Mouse (Mus musculus) cerebellum, adult 11 months (tissue): Measurements from ENCODE around the gene Hras.
A peak's percentile ranks its signal among the peaks of the same experiment; 100 is the strongest.

ENCODE experiments used
- DNase-seq: peaks from one replicate; pipeline ENCODE4 v3.0.0; 2022

The Hras gene

GRCm38 (mm10) chr7:141193948-141194347 lies at the start of gene Hras, which contains the start of gene Lrrc56:
Gene Hras, minus strand, starts transcription at chr7:141194005.
Gene Lrrc56, plus strand, starts transcription at chr7:141194157.
- peak; percentile 97 for DNase-seq

- no peak for DNase-seq
These were observed 37.7 kb upstream of the Hras start for GRCm38 (mm10) chr7:141231551-141231950.

GRCm38 (mm10) chr7:141231111-141231510 lies 37.3 kb upstream of the Hras start:
- no peak for DNase-seq

- DNase-seq: no peak
These were observed 36.8 kb upstream of the Hras start for GRCm38 (mm10) chr7:141230570-141230969.

DNA sequence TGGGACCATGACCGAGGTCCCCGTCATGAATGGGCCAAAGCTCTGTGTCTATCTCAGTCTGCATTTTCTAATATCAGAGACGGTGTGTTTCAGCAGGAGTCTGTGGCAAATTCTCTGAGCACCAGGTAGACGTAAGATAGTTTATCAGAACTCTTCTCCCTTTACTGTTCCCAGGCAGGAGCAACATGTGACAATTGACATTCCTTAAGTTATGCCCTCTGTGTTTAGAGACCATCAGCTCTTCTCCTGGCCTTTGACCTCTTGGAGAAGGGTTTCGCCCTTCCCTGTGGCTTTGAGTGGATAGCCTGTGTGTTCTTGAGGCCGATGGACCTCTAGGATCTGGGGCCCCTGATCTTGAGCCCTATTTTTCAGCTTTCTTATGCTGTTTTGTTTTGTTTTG lies 35.9 kb upstream of the Hras start:
- DNase-seq: no peak

DNA sequence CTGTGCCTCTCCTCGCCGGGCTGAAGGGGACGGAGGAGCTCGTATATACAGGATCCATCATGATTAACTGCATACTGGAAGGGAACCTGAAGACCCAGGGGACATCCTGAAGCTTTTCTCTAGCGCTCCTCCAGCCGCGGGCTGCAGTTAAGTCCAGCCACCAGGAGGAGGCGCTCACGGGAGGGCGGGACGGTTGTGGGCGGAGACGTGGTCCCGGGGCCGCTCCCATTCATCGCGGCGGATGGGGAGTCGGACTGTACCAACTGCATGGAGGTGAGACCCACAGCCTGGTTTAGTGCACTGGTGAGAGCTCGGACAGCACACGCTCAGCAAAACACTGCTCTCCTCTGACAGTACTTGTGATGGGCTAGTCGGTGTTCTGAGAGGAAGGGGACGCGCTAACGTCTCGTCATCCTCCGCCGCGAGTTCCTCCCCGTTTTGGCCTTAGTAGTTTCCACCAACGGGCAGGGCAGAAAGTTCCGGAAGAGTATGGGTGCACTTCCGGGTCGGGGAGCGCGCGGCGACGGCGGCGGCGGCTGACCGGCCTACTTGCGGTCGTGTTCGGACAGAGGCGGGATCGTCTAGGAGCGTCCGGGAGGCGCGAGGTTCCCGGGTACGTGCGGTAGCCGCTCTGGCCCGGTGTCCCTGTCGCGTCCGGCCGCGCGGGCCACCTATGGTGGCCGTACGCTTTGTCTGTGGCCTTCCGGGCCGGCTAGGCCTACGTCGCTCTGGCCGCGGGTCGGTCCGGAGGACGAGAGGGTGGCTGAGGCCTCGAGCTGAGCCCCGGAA lies 34.7 kb upstream of the Hras start, which contains the start of gene Phrf1:
Phrf1 (plus strand) TSS at position 506 of the 789 bp plus-strand sequence.
- DNase-seq: peak; percentile 91

DNA sequence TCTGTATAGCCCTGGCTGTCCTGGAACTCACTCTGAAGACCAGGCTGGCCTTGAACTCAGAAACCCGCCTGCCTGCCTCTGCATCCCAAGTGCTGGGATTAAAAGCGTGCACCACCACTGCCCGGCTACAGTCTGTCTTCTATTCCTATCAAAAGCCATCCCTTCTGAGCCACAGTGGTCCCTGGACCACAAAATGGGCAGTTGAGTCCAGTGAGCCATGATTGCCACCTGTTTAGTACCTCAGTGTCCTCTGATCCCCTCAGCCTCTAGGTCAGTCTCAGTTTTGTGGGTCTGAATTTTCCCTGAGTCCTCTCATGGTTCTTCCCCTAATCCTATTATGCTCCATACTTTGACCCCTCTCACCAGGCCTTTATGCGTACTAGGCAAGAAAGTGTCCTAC lies 34.0 kb upstream of the Hras start:
- DNase-seq: no peak

GRCm38 (mm10) chr7:141226535-141226934 lies 32.7 kb upstream of the Hras start:
- DNase-seq: no peak

DNA sequence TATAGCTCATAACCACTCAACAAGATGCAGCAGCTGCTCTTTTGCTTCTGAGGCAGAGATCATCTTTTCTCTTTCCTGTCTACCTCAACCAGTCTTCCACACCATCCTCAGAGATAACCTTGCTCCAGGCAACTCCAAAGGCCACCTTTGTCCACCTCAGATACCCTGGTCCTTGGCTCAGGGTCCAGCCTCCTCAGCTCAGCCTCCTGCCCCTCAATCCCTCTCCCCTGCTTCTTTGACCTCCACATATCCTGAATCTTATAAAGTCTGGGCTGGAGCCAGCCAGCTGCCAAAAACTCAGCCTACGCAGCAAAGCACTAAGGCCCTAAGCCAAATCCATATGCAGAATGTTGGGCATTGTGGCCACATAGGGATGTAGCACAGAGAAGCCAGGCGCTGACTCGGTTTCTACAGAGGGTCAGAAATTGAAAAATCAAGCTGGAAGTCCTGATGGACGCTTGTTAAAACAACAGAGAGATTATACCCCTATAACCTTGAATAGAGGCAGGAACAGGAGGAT lies 29.0 kb upstream of the Hras start:
- DNase-seq: no peak

GRCm38 (mm10) chr7:141222126-141222467 lies 28.3 kb upstream of the Hras start:
- no peak for DNase-seq

- peak; percentile 88 for DNase-seq
These were observed 27.7 kb upstream of the Hras start for GRCm38 (mm10) chr7:141221249-141222125.

DNA sequence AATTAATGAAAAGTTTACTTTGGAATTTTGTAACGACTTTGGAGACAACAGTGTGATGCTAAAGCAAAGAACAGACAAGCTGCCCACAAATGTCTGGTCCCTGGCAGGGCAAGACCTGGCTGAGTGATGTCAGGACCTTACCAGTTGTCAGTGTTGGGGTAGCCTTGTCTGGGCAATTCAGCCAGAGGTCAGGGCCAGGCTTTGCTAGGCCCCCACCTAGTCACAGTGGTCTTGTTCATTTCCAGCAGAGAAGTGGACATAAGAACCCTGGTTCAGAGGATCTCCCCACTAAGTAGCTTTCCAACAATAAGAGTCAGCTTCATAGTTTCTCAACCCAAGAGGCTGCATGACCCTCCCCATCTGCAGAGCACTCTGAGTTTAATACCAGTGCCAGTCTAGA lies 26.6 kb upstream of the Hras start:
- DNase-seq: no peak

DNA sequence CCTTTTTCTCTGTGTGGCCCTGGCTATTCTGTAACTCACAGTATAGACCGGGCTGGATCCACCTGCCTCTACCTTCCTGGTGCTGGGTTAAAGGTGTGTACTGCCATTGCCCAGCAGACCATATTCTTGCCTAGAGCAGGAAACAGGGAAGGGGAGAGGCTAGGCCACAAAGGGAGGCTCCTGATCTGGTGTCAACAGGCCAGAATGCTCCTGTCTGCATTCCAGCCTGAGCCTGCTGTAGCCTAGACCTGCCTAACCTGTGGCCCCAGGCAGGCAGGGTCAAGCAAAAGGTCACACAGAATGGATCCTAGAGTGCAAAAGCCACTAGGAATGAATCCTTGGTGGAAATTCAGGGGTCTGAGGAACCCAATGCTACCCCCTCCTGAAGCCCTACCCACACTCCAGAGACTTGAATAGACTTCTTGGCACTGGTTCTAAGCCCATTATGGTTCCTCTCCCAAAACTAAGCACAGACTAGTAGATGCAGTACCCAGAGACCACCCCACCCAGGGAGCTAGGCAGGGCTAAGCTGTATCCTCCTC lies 25.8 kb upstream of the Hras start:
- no peak for DNase-seq

- no peak for DNase-seq
These were observed 24.8 kb upstream of the Hras start for GRCm38 (mm10) chr7:141218557-141219133.

DNA sequence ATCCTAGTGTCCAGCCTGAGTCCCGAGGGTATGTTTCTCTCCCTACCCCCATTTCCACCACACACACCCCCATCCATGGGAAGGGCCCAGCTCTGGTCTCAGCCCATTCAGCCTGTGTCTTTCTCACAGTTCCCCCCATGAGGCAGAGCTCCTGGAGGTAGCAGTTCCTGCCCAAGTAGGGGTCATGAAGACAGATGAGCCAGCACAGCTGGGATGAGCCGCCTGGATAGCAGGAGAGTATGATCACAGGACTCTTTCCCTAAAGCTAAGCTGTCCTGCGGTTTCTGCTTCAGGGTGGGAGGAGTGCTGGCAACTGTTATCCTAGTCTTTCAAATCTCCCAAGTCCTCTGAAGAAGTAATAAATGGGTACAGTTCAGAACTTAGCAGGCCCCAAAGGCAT lies 24.3 kb upstream of the Hras start:
- no peak for DNase-seq

GRCm38 (mm10) chr7:141217343-141218013 lies 23.7 kb upstream of the Hras start:
- DNase-seq: no peak

DNA sequence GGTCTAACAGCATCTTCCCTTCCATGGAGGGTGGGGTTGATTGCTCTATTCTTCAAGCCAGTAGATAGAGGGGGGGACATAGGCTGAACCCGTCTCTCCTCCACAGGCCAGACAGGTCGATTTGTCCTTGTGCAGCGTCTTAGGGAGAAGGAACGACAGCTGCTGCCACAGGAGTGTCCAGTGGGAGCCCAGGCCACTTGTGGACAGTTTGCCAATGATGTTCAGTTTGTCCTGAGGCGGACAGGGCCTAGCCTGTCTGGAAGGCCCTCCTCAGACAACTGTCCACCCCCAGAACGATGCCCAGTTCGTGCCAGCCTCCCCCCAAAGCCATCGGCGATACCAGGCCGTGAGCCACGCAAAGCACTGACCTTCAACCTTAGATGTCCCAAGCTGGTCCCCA lies 23.1 kb upstream of the Hras start:
- DNase-seq: no peak

- DNase-seq: no peak
These were observed 22.3 kb upstream of the Hras start for GRCm38 (mm10) chr7:141215880-141216733.

DNA sequence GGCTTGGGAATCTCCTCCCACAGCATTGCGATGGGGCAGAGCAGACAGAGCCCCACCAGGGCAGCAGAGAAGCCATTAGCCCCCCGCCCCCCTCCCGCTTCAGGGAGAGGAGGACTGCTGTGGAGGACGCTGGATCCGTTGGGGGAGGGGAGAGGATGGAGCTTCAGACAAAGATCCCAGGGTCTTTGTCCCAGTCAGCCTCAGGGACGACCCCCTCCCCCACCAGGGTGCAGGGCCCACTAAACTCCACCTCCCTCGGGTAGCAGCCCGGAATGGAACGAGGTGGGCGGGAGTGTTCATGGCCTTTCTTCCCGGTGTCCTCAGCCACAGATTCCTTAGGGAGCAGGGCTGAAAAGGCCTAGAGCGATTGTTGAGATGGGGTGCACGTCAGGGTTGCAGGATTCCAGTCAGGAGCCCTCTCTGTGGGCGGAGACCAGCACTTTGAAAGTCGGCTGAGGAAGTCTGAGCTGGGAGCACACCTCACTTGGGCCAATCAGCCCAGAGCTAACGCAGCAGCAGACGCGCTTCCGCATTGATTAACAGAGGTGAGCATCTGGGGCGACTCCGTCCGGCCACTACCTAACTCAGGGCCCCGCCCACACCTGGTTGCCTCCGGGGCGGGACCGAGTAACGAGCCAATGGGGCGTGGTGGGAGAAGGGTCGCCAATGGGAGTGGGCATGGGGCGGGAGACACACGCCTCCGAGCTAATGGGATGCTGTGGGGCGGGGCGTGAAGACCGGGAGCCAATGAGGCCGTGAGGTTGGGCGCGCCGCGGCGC lies 21.5 kb upstream of the Hras start, which contains the start of gene Rassf7:
Rassf7 (plus strand) TSS at position 760 of the 779 bp plus-strand sequence.
- DNase-seq: peak; percentile 85

GRCm38 (mm10) chr7:141214310-141214709 lies 20.5 kb upstream of the Hras start:
- no peak for DNase-seq
